Mouse (Mus musculus) G1E (cell line): Measurements from ENCODE around the gene Nemp1.

Source experiments
- CTCF ChIP-seq: IDR thresholded peaks from 2 replicates; pipeline ENCODE4 v1.5.1; 2012; ENCODE audit warnings: low read depth, low read length, inconsistent platforms, mixed read lengths
- GATA1 ChIP-seq: IDR thresholded peaks from 2 replicates; pipeline ENCODE4 v1.6.1; 2012; ENCODE audit warnings: borderline replicate concordance, low read length, inconsistent platforms, mixed read lengths
- POLR2AphosphoS5 ChIP-seq: IDR thresholded peaks from 2 replicates; pipeline ENCODE4 v1.6.1; 2012; ENCODE audit warnings: low read depth, low read length, inconsistent platforms; ENCODE audit not compliant: insufficient replicate concordance

DNA sequence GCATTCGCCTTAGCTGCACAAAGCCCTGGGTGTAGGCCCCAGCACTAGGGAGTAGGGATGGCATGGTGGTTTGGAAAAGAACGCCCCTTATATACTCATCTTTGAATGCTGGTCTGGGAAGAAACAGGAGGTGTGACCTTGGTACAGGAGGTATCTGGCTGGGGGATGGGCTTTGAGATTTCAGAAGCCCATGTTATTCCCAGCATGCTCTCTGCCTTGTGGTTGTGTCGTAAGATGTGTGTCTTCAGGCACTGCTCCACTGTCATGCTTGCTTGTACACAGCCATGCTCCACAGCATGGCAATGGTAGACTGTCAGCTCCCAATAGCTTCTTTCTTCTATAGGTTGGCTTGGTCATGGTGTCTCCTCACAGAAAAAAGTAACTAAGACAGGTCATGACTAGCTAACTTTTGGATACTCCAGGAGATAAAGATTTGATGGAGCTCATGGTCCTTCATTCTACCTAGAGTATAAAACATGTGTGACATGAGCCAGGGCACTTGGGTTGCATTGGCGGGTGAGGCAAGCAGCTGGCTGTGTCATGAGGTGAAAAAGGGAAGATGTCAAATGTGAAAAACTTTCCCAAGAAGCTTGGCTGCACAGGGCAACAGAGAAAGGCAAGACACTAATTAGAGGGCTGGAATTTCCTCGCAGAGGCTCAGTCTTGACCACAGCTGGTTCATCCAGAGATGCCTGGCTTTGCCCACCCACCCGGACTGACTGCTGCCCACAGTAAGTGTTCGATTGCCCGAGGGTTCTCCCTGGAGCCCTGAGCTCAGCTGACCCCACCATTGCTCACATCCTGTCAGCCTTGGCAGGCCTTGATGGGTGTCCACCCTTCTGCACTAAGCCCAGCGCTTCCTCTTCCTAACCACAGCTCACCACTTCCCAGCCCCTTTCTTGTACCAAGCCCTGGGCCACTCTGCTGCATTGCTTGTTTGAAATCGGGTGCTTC is 35.2 kb upstream of the Nemp1 start:
- no peak for TF ChIP-seq CTCF
- TF ChIP-seq GATA1 = no peak
- TF ChIP-seq POLR2AphosphoS5 = no peak
